Mouse (Mus musculus): ENCODE data around the gene Lifr. TPM values are rescaled to one million over a fixed set of nuclear protein-coding genes. Genes with fewer than 3 reads are reported as not detected.

Lifr gene
- polyA plus RNA-seq, 2 experiments from 2014 or later, result 0.06 to 0.16 TPM

DNA sequence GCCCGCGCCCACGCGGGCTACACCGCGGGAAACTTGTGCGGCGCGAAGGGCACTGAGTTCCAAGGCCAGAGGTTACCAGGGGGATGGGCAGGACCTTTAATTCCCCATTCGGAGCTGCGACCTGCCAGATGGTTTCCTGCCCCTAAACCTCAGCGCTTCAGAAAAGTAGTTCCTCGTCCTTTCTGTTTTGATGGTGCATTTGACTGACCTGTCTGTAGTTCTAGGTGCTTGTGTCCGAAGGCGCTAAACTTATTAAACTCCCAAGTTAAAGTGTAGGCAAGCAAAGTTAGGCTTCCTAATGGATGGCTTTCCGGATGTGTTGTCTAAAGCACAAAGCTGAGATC, 39.5 kb downstream of the Lifr start:
- no peak for ATAC-seq

DNA sequence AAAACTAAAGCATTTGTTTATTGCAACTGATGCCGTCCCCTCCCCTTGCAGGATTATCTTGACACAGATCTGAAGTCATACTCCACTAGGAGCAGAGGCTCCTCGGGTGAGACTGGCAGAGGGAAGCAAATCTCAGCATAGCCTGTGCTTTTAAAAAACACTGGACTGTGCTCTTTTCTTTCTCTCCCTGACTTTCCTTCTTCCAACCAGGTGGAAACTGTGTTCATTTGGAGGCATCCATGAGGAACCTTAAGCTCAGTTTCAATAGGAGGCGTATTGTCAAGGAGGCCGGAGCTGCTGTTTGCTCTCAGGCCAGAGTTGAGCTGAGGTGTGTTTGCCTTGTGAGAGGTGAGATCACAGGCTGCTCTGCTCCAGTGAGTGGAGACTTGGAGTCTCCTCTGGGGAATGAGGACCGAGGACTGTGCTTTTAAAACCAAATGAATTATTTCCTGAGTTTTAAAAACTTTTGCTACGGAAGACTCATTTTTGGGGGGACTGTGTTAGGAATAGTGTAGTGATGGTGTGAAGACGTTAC, 40.3 kb downstream of the Lifr start:
- no peak for ATAC-seq

DNA sequence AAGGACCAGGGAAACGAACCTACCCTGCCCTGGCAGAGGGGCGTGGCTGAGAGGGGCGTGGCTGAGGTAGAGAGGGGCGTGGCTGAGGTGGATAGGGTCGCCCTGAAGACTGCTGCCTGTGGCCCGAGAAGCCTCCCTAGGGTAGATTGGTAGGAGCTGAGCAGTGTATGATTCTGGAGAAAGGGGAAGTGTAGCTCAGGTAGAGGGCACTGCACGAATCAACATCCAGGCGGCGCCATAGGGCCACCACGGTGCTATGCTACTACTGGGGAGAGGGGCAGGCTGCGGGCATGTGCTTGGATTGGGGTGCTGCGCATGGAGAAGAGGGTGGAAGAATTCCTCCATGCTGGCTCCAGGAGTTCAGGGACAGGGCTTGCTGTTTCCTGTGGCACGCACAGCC, 42.3 kb downstream of the Lifr start:
- no peak for ATAC-seq

DNA sequence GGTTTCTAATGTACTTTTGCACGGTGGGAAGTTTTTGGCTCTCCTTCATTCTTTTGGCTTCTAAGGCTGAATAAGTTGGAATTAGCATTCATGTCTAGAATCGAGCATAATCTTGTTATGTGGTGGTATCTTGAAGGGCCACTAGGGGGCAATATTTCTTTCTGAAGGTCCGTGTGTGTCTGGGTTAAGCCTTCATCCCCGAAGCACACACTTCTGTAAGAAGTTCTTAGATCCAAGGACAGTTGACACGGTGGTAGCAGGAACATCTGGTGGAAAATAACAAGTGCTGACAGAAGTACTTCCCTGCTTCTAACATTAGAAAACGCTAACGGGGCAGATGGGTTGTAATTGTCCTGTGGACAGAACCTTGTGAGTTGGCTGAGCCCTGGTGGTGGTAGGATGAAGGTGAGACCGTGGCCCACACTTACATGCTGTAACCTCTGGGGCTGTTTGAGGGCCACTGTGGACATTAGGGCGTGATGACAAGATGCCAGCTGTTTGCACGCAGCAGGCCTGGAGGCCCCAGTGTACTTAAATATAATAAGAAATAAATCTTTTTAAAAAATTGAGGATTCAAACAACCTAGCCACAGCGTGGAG, 44.1 kb downstream of the Lifr start:
- ATAC-seq, result no peak

DNA sequence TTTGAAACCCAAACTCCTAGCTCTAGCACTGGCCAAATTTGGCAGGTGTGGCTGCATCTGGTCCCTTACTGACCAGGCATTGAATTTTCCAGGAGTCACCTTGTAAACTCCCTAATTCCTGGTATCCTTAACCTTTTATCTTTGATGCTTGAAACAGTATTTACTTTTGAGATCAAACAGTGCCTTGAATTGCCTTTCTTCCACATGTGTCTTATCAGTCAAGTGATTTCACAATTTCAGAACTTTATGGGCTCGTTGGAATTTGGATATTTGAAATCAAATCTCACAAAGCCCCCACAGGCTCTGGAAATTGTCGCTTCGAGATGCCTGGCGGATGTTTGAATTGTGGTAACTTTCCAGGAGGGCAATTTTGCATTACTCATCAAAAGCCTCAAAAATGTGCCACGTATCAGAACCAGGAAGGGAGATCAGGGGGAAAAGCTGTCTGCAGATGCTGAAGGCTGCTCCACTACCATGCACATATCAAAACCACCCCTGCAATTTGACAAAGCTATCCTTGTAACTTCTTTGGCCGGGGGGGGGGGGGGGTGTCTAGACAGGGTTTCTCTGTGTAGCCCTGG, 45.7 kb downstream of the Lifr start:
- no peak for ATAC-seq

DNA sequence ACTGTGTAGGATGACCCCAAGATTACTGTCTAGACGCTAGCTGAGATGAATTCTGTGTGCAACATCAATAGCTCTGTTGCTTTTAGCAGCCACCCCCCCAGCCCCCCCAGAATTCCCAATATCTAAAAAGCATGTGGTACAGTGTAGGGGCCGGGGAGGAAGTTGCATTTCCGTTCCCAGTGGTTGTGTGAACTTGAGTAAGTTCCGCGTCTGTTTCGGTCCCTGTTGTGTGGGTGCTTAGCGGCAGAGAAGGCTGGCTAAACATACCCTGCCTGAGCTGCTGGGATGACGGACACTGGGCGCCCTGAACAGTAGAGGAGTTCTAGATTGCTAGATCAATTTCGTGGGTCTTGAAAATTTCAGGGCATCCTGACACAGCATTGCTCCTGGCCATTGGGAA, 46.5 kb downstream of the Lifr start:
- no peak for ATAC-seq

DNA sequence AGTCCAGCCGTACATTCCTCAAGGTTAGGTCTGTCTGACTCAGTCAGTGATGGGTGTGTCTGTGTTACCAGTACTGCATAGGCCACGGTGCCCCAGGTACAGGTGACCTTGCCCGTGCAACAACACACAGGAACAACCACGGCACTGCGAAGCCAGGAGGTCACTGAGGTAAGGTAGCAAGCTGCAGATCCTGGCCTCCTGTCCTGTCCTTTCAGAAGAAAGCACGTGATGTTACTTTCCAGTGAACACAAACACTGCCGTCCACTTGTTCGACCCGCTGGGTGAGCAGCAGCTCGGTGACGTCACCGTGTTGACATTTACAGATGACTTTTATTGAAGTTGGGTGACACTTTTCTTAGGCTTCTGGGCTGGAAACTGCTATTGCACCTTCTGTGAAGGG, 47.2 kb downstream of the Lifr start:
- no peak for ATAC-seq

DNA sequence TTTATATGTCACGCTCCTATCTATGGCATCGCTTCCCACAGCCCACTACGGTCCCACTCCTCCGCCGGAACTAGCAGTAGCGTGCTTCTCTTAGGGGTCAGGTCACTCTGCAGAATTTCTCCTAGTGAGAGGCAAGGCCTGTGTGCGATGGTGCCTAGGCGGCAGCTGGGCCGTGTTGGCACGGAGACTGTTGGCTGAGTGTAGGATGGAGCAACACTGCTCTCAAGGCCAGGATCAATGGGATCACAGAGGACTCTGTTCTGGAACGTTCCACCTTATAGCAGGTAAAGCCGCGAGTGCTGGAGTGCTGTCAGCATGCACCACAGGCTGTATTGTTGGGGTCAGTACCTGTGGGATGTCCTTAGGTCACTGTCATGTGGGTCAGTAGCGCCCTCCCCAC, 48.1 kb downstream of the Lifr start:
- no peak for ATAC-seq

DNA sequence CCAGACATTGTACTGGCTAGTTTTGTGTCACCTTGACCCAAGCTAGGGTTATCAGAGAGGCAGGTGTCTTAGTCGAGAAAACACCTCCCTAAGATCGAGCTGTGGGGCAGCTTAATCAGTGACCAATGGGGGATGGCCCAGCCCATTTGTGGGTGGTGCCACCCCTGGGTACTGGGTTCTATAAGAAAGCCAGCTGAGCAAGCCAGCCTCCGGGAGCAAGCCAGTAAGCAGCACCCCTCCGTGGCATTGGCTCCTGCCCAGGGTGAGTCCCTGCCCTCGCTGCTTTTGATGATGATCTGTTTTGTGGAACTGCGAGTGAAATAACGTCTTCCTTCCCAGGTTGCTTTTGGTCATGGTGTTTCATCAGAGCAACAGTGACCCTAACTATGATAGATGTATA, 49.9 kb downstream of the Lifr start:
- ATAC-seq, result no peak

DNA sequence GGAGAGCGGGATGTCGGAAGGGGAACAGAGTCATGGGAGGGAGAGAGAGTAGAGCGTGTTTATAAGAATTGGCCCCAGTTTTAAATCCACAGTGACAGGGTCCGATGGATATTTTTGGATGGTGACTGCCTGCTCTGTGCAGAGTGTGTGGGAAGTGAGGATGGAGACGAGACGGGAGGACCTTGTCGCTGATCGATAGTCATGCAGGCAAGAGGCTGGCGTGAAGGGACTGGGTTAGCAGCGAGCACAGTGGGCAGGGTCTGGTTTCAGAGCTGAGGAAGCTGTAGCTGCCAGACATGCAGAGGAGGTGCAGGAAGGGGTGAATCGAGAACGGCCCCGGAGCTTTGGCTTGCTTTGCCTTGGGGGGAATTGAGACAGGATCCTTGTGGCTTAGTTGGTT, 50.8 kb downstream of the Lifr start:
- ATAC-seq, result no peak

DNA sequence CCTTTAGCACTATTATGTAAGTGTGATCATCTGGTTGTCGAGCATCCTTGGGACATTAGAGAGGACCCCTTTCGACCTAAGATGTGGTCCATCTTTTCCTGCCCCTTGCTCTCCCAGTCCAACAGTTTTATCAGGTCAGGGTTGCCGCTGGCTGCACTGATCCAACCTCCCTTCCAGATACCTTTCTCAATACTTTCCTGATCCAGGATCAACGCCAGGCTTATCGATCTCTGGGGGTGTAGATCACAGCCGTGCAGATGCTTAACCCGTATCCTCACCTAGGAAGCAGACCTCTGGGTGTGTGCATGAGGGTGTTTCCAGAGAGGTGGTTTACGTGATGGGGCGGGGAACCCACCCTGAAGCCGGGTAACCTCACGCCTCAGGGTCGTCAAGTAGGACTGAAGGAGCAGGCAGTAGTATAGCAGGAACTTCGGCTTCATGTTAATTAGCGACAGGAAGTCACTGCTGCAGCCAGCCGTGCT, 53.3 kb downstream of the Lifr start:
- no peak for ATAC-seq

DNA sequence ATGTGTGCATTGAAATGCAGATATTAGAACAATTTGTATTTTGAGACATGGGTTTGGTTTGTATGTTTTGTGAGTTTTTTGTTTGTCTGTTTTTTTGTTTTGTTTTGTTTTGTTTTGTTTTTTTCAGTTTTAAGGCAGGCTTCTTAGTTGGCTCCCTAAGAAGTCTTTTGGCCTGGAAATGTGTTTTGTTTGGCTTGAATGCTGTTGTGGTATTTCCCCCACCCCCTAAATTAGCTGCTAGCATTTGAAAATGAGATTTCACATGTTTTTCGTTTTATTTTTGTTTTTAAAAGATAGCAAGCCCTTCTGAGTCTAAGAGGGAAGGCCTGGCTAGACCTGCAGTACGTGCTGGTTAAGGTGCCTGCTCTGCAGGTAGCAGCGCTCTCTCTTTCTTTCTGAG, 54.1 kb downstream of the Lifr start:
- no peak for ATAC-seq

DNA sequence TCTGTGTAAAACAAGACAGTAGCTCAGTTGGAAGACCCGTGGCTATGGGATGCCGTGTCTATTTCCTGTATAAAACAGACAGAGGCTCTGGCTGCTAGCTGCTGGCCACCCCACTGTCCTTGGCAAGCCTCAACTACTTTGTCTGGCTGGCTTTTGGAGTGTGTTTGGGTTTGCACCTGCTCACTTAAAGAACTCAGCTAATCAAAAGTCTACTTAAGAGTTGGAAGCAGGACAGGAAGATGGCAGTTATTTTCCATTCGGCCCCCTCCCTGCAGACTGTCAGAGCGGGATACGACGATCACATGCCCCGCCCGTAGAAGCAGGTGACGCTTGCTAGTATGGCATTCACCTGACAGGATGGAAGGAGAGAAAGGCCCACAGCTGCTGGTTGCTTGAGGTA, 54.5 kb downstream of the Lifr start:
- no peak for ATAC-seq

DNA sequence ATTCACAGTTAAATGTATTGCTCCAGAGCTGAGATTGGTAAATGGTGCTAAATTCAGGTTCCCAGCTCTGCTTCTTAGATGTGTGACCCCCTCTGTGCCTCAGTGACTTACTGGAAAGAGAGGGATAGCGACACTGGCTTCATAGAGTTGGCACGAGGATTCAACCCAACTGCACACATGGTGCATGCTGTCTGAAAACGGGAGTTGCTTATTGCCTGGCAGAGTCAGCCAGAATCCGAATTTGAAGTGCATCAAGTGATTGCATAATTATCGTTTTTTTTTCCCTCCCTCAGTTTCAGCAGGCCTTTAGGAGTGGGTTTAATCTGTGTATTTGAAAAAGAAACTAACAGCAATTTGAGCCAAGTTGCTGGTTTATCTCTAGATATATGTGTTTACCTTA, 55.1 kb downstream of the Lifr start:
- ATAC-seq, result no peak

DNA sequence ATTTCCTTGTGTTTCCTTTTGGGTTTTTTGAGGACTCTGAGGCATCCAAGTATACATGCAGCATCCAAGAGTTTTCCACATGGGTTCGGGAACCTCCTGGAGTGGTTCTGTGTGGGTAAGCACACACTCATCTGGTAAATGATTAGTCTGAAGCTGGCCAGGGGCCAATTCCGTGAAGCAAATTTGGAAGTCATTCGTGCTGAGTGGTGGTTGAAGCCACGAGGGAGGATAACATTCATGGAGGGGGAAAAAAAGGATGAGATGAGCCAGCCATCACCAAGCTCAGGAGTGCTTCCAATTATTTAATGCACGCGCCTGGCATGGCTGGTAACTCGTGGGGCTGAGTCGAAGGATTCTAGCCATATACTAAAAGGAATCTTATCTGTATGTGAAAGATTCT, 56.1 kb downstream of the Lifr start:
- ATAC-seq, result no peak

DNA sequence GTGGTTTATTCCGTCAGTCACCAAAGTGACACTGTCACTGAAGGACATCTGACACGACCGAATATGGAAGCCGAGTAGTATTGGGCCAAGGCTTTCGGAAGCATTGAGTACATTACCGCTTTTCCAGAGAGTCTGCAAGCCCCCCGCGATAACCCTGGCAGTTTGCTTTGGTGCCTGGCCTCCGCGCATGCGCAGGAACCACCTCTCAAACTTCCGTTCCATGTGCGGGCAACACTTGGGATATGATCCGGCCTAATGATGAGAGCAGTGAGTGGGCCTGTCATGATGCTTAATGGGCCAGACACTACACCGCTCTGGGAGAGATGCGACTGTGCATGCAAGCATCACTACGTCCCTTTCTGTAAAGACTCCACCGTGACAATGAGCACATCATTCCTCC, 59.4 kb downstream of the Lifr start:
- ATAC-seq, result no peak

DNA sequence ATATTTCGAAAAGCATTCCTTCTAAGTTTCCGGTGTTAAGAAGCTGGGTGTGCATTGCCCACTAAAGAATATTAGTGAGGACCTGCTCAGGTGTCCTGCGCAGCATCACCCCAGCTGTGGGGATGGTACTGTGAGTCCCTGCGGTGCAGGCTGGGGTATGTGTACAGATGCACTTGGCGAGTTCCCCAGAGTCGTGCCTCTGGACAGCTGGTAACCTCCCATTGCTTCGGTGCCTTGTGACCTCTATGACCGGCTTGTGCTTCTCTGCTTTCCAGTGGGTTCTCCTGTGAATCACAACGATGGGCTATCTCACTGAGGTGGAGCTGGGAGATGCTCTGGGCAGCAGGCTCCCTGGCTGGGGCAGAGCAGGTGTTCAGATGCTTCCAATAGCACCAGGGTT, 60.2 kb downstream of the Lifr start:
- ATAC-seq, result no peak

DNA sequence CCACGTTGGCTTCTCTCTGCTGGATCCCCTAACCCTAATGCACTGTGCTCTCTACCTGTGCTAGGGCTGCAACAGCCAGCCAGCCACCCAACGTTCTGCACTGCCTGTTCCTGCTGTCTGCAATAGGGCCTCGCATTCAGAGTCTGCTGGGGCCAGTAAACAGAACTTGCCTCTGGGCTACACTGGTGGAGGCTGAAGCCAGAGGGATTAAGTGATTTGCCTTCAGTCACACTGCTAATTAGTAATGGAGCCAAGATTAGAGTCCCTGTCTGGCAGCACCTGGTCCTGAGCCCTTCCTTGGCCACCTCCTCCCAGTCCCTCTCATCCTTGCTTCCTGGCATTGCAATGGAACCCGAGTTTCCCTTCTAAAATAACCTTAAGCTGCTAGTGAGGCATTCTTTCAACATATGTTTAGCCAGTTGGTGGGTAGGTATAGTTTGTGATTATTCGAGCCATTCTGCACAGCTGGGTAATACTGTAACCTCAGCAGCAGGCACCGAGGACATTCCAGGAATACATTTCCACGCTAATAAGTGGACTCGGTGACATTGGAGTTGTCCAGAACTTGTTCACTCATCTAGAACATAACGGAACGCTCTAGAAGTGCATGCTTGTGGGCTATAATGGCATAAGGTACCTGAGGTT, 61.8 kb downstream of the Lifr start:
- no peak for ATAC-seq

DNA sequence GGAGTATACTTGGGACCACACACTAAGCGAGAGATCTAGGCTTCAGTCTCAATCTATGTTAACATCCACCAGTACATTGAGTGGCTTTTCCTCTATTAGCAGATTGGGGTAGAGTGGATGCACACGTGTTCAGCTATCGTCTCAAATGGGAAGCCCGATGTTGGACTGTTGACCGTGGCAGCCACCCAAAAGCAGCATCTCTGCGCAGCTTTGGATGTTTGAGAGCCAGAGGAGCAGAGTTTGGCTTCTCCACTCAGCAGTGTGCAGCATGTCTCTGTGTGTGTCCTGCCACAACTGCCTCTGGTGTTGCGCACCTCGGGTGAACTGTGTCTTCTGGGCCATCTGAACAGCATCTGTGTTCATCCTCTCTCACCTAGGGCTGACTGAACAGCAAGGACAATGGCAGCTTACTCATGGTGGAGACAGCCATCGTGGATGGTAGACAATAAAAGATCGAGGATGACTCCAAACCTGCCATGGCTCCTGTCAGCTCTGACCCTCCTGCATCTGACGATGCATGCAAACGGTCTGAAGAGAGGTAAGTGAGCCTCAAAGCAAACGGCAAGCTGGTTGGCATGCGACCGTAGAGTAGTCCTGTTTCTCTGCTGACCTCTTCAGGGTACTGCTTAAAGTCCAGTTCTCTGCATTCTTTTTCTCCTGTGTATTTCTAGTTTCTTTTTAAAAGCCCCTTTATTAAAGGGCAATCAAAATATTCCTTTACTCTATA, 63.8 kb downstream of the Lifr start:
- ATAC-seq, result no peak

DNA sequence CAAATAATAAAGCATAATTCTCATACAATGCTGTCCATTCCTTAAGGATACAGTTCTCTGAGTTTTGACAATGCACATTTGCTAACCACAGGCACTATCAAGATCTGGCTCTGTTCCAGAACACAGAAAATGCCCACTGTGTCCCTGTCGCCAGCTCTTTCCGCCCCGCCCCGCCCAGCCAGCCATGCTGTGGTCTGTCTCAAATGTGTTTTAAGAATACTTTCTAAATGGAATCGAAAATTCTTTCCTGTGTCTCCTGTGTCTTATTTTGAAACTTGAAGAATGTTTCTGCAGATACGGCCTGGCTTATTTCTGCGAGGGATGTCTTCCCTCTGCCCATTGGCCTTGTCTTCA, 64.3 kb downstream of the Lifr start:
- no peak for ATAC-seq

DNA sequence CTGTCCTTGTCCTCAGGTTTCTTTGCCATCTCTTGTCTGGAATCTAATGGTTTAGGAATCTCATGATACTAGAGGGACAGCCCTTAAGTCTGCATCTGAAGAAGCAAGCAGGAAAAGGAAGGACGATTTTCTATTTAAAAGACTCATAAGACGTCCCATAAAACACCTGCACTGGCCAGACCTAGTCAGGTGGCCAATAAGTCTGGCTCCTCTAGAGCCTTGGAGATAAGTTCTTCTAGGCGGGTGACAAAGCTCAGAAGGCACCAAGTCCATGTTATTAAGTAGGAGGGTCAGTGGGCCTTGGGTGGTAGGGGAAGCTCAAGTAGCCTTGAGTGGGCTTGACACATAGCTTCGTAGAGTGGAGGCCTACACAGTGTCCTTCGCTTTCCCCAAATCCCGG, 67.2 kb downstream of the Lifr start:
- ATAC-seq, result no peak

DNA sequence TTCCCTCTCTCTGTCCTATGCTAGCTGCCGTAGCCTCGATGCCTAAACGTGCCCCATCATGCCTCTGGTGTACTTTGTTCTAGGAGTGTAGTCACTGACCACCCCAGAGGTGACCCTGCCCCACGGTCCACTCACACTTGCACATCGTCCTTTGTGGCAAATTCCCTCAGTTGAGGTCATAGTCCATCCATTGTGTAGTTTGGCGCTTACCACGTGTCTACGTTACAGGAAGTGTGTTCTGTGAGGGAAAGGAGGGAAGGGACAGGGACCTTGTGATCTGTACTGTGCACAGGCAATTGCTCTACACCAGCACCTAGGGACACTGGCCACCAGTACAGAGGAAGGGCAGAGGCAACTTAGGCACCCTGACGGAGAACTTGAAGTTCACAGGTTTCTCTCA, 69.5 kb downstream of the Lifr start:
- ATAC-seq, result no peak

DNA sequence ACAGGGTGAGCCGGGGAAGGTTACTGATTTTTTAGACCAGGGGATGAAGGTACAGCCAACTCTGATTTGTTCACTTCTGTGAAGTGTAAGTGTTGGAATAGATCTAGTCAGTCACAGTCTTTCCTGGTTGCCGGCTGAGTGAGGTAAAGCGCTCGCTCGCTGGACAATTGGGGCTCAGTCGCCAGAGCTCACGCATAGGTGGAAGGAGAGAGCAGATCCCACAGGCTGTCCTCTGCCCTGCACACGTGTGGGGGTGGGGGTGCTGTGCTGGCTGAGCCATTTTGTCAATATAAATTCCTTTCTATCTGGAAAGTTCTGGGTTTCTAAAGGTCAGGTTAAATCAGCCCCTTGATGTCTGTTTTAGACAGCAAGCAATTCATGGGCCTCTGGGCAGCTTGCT, 69.9 kb downstream of the Lifr start:
- ATAC-seq, result no peak

DNA sequence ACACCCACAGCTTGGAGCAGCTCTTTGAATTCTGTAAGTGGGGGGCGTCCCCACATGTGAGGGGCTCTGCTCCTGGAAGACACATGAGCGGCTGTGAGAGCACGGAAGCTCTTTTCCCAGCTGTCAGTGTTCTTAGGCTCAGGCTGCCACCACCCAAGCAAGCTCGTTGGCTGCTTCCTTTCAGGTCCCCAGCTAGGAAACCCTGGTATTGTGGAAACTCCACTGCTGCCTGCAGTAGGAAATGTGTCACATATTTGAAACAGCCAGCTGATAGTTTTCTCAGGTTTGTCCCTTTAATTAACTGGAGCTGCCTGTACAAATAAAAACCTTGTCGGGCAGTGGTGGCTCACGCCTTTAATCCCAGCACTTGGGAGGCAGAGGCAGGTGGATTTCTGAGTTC, 73.4 kb downstream of the Lifr start:
- no peak for ATAC-seq

All from CD4-positive, CD25-positive, alpha-beta regulatory T cell, adult 4 months (primary cell).